Mouse (Mus musculus) liver, adult 2 months (tissue): Measurements from ENCODE around the gene Lrrc15.

Experiments used
- CTCF ChIP-seq: fragments of 200-500 bp; IDR thresholded peaks from 2 replicates; pipeline ENCODE4 v1.5.1; 2011; ENCODE audit warnings: low read depth, low read length, control low read depth
- POLR2A ChIP-seq: fragments of 200-500 bp; IDR thresholded peaks from 2 replicates; pipeline ENCODE4 v1.6.1; 2011; ENCODE audit warnings: low read length, control low read depth; ENCODE audit not compliant: insufficient read depth; ENCODE audit errors: extremely low read depth

- TF ChIP-seq CTCF (no peak), POLR2A (no peak)
Measured at GRCm38 (mm10) chr16:30296601-30297275, 13.7 kb upstream of the Lrrc15 start.
